Mouse (Mus musculus) small intestine, adult 2 months (tissue): ENCODE measurements at regions not wholly inside any gene's neighbourhood (a gene's known extent, or its start where the extent isn't known, plus 50 kb on each side); places are given as distances from the start of the nearest gene placed in this dataset.

ENCODE experiments used
- H3K27ac ChIP-seq: fragments of 200-500 bp; 2 replicates; pipeline ENCODE4 v1.5.1; 2012; ENCODE audit warnings: low read depth, low read length, control low read depth, inconsistent platforms; ENCODE audit not compliant: insufficient read depth
- H3K27me3 ChIP-seq: fragments of 200-500 bp; 2 replicates; pipeline ENCODE4 v1.6.1; 2012; ENCODE audit warnings: mild to moderate bottlenecking, moderate library complexity, low read length, inconsistent platforms; ENCODE audit not compliant: control insufficient read depth, insufficient read depth
- H3K36me3 ChIP-seq: fragments of 200-500 bp; 2 replicates; pipeline ENCODE4 v1.6.1; 2012; ENCODE audit warnings: mild to moderate bottlenecking, low read length, control low read depth, inconsistent platforms; ENCODE audit not compliant: control insufficient read depth, insufficient read depth
- H3K4me1 ChIP-seq: fragments of 200-500 bp; 2 replicates; pipeline ENCODE4 v1.6.1; 2012; ENCODE audit warnings: low read length, inconsistent platforms, mixed read lengths; ENCODE audit not compliant: control insufficient read depth, insufficient read depth, insufficient read length
- H3K4me3 ChIP-seq: fragments of 200-500 bp; 2 replicates; pipeline ENCODE4 v1.5.1; 2012; ENCODE audit warnings: low read depth, mild to moderate bottlenecking, control low read depth, inconsistent platforms, low read length, moderate library complexity
- CTCF ChIP-seq: fragments of 200-500 bp; IDR thresholded peaks from 2 replicates; pipeline ENCODE4 v1.5.1; 2012; ENCODE audit warnings: low read depth, mild to moderate bottlenecking, control low read depth, inconsistent platforms, low read length, moderate library complexity, mixed read lengths; ENCODE audit not compliant: insufficient replicate concordance, insufficient read length; ENCODE audit errors: extremely low read depth
- POLR2A ChIP-seq: fragments of 200-500 bp; IDR thresholded peaks from 2 replicates; pipeline ENCODE4 v1.6.1; 2012; ENCODE audit warnings: low read depth, mild to moderate bottlenecking, control low read depth, inconsistent platforms, low read length, moderate library complexity
- WGBS: fragments of 180-500 bp; shearing (Covaris S2); methylation state at CpG from one replicate; pipeline ENCODE4 v1.1.7; 2018; 5-methylcytosine and 5-hydroxymethylcytosine counted together

DNA sequence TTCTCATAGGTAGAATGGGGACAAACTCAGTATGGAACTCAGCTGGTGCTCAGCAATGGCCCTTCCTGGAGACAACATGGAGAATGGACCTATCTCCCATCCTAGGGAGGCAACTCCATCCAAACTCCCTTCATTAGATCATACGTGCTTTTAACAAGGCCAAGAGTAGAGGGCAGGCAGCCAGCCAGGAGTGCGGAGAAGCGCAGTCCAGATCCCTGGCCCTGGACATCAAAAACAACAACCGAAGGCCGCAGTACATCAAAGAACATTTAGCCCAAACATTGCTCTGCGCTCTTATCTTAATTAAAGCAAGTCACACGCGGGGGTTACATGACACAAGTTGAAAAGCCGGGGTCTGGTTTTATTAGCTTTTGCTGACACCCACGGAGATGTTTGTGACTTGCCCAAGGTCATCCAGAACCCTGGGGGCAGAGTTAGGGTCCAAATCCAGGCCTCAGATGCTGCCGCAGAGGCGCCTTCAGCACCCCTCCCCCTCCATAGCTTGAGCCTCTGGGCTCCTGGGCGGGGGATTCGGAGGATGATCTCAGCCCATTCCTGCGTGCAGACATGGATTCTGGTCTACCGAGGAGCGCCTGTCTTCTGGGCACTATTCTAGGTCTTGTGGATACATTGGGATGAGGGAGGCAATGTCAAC, 90.6 kb upstream of the Zbtb40 start:
- no peaks in the 10 kb centered on the region for H3K36me3 ChIP-seq
- no peaks in the 10 kb centered on the region for H3K27me3 ChIP-seq
- WGBS = 68% methylated on average over 17 of the region's 17 CpGs
- no peak for TF ChIP-seq CTCF
- no peak for TF ChIP-seq POLR2A
- no peak overlapping the region for H3K4me3 ChIP-seq
- no peaks in the 10 kb centered on the region for H3K4me1 ChIP-seq
- H3K27ac ChIP-seq = no peak overlapping the region

DNA sequence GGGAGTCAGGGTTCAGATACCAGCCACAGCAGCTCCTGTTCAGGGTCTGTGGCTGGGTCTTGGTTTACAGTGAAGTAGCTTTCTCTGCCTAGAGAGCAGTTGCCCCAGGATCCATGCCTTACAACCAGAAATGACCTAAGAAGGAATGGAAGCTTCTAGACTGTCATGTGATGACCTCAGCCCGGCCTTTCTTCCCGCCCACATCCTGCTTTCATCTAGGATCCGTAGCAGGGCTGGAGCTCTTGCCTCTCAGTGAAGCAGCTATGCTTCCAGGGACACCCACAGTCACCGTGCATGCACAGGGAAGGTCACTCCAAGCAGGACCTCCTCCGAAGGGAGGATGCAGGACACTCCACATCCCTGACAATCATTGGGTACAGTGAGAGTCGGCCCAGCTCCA, 89.5 kb upstream of the Zbtb40 start:
- TF ChIP-seq CTCF (no peak), POLR2A (no peak)
- Histone ChIP-seq H3K4me1 (no peaks in the 10 kb centered on the region; the same call in 1 of the 2 replicates), H3K36me3 (no peaks in the 10 kb centered on the region), H3K27ac (no peak overlapping the region), H3K27me3 (no peaks in the 10 kb centered on the region), H3K4me3 (no peak overlapping the region)
- 52% methylated on average over 6 of the region's 6 CpGs for WGBS

DNA sequence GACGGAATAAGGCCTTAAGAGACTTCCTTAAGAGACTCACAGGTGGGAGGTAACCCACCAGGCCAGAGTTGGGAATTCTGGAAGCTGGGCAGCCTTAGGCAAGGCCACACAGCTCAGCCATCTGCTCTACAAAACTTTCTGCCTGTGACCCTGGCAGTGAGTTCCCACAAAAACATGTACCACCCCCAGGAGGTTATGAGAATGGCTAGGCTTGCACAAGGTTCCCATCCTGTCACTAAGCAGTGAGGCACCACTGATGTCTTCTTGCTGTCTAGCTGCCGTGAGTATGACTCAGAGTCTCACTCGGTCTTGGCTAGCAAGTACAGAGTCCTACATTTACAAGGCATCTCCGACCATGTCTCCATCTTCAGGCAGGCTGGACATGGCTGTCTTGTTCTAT, 87.7 kb upstream of the Zbtb40 start:
- no peaks in the 10 kb centered on the region; the same call in 1 of the 2 replicates for H3K4me1 ChIP-seq
- no peaks in the 10 kb centered on the region for H3K27me3 ChIP-seq
- H3K36me3 ChIP-seq = no peaks in the 10 kb centered on the region
- H3K4me3 ChIP-seq = no peak overlapping the region
- 73% methylated on average over 4 of the region's 4 CpGs for WGBS
- H3K27ac ChIP-seq = no peak overlapping the region
- TF ChIP-seq CTCF = no peak
- no peak for TF ChIP-seq POLR2A

DNA sequence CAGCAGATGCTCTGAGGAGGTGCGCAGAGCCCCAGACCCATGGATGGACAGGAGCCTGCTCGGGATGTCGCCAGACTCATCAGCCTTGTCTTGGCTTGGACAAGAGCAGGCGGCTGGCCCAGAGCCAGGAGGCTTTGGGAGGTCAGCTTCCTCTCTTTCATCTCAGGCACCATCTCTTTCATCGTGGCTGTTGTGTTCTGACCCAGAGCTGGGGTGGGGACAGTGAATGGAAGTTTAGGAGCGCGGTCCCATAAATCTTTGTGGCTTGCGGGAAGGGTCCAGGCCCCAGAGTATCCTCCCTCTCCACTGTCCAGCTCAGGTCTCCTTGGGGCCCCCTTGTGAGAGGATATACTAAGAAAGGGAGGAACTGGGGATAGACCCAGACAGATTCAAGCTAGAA, 87.2 kb upstream of the Zbtb40 start:
- no peaks in the 10 kb centered on the region for H3K36me3 ChIP-seq
- H3K27ac ChIP-seq = no peak overlapping the region
- 75% methylated on average over 8 of the region's 8 CpGs for WGBS
- no peak overlapping the region for H3K4me3 ChIP-seq
- H3K27me3 ChIP-seq = no peaks in the 10 kb centered on the region
- TF ChIP-seq CTCF = no peak
- no peak for TF ChIP-seq POLR2A
- no peaks in the 10 kb centered on the region; the same call in 1 of the 2 replicates for H3K4me1 ChIP-seq

- Histone ChIP-seq H3K27me3 (no peaks in the 10 kb centered on the region), H3K36me3 (no peaks in the 10 kb centered on the region), H3K27ac (no peak overlapping the region), H3K4me3 (no peak overlapping the region), H3K4me1 (no peaks in the 10 kb centered on the region; the same call in 1 of the 2 replicates)
- WGBS = 66% methylated on average over 5 of the region's 5 CpGs
- no peak for TF ChIP-seq CTCF
- no peak for TF ChIP-seq POLR2A
These were observed 86.0 kb upstream of the Zbtb40 start for GRCm38 (mm10) chr4:137134553-137134952.

GRCm38 (mm10) chr4:137133789-137134188, 85.2 kb upstream of the Zbtb40 start:
- Histone ChIP-seq H3K4me3 (no peak overlapping the region), H3K27me3 (no peaks in the 10 kb centered on the region), H3K4me1 (no peaks in the 10 kb centered on the region; the same call in 1 of the 2 replicates), H3K36me3 (no peaks in the 10 kb centered on the region), H3K27ac (no peak overlapping the region)
- 41% methylated on average over 13 of the region's 13 CpGs for WGBS
- TF ChIP-seq POLR2A (no peak), CTCF (no peak)

DNA sequence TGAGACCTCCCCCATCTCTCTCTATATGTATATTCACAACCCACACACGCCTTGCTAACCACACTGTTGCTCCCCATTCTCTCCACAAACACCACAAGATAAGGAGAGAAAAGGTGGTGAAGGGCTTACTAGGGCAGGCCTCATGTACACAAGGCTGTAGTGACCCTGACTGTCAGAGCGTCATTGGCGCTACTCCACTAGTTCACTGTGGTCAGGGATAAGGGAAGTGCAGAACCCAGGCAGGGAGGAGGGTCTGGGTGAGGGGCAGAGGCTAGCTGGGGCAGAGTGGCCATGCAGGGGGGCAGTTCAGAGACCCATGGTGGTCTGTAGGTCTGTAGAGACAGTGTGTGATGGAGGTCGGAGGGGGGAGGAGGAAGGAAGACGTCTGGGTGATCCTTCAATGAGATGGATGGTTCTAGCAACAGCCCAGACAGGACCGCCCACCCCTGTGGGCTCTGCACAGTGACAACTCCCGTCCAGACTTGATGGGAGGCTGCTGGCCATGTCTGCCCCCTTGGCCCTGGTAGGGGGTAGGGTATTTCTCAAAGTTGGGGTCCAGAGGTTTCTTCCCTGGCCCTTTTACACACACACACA, 82.1 kb upstream of the Zbtb40 start:
- H3K27me3 ChIP-seq = peaks cover 4% of the 10 kb centered on the region; the same call in 1 of the 2 replicates
- no peaks in the 10 kb centered on the region for H3K36me3 ChIP-seq
- 50% methylated on average over 7 of the region's 7 CpGs for WGBS
- no peaks in the 10 kb centered on the region; the same call in 1 of the 2 replicates for H3K4me1 ChIP-seq
- no peak overlapping the region for H3K27ac ChIP-seq
- no peak overlapping the region for H3K4me3 ChIP-seq
- no peak for TF ChIP-seq CTCF
- TF ChIP-seq POLR2A = no peak
